Mouse (Mus musculus): ENCODE measurements at regions not wholly inside any gene's neighbourhood (a gene's known extent, or its start where the extent isn't known, plus 50 kb on each side); places are given as distances from the start of the nearest gene placed in this dataset.

GRCm38 (mm10) chr11:19633621-19634020 lies 290.6 kb upstream of the Spred2 start:
- no peak for TF ChIP-seq CTCF (IDR thresholded peaks at IDR 0.05; ENCODE audit: low read depth)
- H3K36me3 ChIP-seq (ENCODE audit: insufficient read depth), result no peaks in the 10 kb centered on the region
- no peaks in the 10 kb centered on the region for H3K9me3 ChIP-seq (ENCODE audit: low read depth, low read length)
- no peaks in the 10 kb centered on the region for H3K27me3 ChIP-seq (ENCODE audit: insufficient read depth, low read length)
- ATAC-seq (ENCODE audit: insufficient read depth) (no peak), DNase-seq (no peak)
- H3K4me2 ChIP-seq, result no peak overlapping the region
- H3K9ac ChIP-seq, result no peak overlapping the region
- no peaks in the 10 kb centered on the region for H3K4me1 ChIP-seq (ENCODE audit: insufficient read depth)
- H3K4me3 ChIP-seq (ENCODE audit: low read depth, low read length), result no peak overlapping the region
- no peak overlapping the region for H3K27ac ChIP-seq (ENCODE audit: low read depth)
- WGBS, result 85% methylated on average over 5 of the region's 5 CpGs

DNA sequence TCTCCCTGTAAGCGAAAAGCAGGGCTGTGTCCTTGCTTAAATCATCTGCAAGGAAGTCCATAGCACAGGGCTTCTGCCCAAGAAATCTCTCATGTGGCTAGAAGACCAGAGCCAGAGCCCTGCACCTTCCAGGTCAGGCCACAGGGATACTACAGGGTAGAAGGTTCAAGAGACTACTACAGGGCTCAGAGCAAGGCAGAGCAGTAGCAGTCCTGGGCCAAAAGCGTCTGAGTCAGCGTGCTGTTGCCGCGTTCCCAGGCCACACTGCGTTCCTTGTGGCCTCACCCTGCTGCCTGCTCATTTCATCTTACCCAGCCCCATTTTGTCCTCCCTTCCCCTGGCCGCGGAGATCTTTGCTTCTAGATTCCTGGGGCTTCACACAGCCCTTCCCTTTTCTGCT lies 283.0 kb upstream of the Spred2 start:
- no peak for ATAC-seq (ENCODE audit: insufficient read depth)
- Histone ChIP-seq H3K4me2 (no peak overlapping the region), H3K9ac (no peak overlapping the region), H3K36me3 (ENCODE audit: insufficient read depth) (no peaks in the 10 kb centered on the region), H3K27me3 (ENCODE audit: insufficient read depth, low read length) (no peaks in the 10 kb centered on the region), H3K4me3 (ENCODE audit: low read depth, low read length) (no peak overlapping the region), H3K9me3 (ENCODE audit: low read depth, low read length) (no peaks in the 10 kb centered on the region), H3K4me1 (ENCODE audit: insufficient read depth) (no peaks in the 10 kb centered on the region), H3K27ac (ENCODE audit: low read depth) (no peak overlapping the region)
- no peak for TF ChIP-seq CTCF (IDR thresholded peaks at IDR 0.05; ENCODE audit: low read depth)
- DNase-seq, result no peak
- 70% methylated on average over 8 of the region's 8 CpGs for WGBS

DNA sequence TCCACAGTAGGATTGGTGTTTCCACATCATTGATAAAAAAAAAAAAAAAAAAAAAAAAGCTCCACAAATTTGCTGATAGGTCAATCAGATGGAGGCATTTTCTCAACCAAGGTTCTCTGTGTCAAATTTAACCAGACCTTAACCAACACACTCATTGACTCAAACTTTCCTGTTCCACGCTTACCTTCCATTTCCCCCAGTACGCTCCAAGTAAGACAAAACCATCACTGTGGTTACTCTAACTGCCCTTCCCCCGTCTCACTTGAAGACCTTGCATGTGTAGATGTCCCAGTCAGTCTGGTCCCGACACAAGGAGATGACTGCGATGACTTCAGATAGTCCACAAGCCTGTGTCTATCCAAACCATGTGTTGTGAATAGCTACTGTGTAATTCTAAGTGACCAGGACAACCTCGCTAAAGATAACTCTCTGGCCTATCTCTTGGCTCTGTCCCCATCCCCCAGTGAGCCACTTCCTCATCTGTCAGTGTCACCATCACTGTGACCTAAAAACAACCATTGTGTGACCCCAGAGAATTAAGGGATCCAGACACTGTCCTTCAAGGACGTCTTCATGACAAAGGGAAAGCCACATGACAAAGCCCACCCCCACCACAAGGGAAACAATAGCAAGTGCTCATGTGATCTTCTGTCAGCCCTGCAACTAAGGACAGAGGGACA lies 279.9 kb upstream of the Spred2 start:
- no peak for TF ChIP-seq CTCF (IDR thresholded peaks at IDR 0.05; ENCODE audit: low read depth)
- DNase-seq, result no peak
- Histone ChIP-seq H3K4me3 (ENCODE audit: low read depth, low read length) (no peak overlapping the region), H3K36me3 (ENCODE audit: insufficient read depth) (no peaks in the 10 kb centered on the region), H3K4me2 (no peak overlapping the region), H3K27me3 (ENCODE audit: insufficient read depth, low read length) (no peaks in the 10 kb centered on the region), H3K9me3 (ENCODE audit: low read depth, low read length) (no peaks in the 10 kb centered on the region), H3K4me1 (ENCODE audit: insufficient read depth) (no peaks in the 10 kb centered on the region), H3K27ac (ENCODE audit: low read depth) (no peak overlapping the region), H3K9ac (no peak overlapping the region)
- WGBS, result 60% methylated on average over 7 of the region's 7 CpGs
- no peak for ATAC-seq (ENCODE audit: insufficient read depth)

GRCm38 (mm10) chr11:19645106-19645505 lies 279.1 kb upstream of the Spred2 start:
- peak; percentile 54; the same call in 1 of the 2 replicates for ATAC-seq (ENCODE audit: insufficient read depth)
- H3K4me1 ChIP-seq (ENCODE audit: insufficient read depth), result no peaks in the 10 kb centered on the region
- H3K9ac ChIP-seq, result no peak overlapping the region
- H3K27ac ChIP-seq (ENCODE audit: low read depth), result no peak overlapping the region
- H3K4me2 ChIP-seq, result no peak overlapping the region
- DNase-seq, result peak; percentile 38
- H3K4me3 ChIP-seq (ENCODE audit: low read depth, low read length), result no peak overlapping the region
- no peak for TF ChIP-seq CTCF (IDR thresholded peaks at IDR 0.05; ENCODE audit: low read depth)
- H3K9me3 ChIP-seq (ENCODE audit: low read depth, low read length), result no peaks in the 10 kb centered on the region
- H3K27me3 ChIP-seq (ENCODE audit: insufficient read depth, low read length), result no peaks in the 10 kb centered on the region
- WGBS, result 46% methylated on average over 5 of the region's 5 CpGs
- H3K36me3 ChIP-seq (ENCODE audit: insufficient read depth), result no peaks in the 10 kb centered on the region

- H3K9ac ChIP-seq, result no peak overlapping the region
Measured at GRCm38 (mm10) chr11:19651522-19651921, 272.7 kb upstream of the Spred2 start.

GRCm38 (mm10) chr11:19651929-19652328 lies 272.2 kb upstream of the Spred2 start:
- H3K27ac ChIP-seq (ENCODE audit: low read depth), result no peak overlapping the region
- WGBS, result 52% methylated on average over 7 of the region's 7 CpGs
- H3K27me3 ChIP-seq (ENCODE audit: insufficient read depth, low read length), result no peaks in the 10 kb centered on the region
- no peak overlapping the region for H3K9ac ChIP-seq
- no peaks in the 10 kb centered on the region for H3K36me3 ChIP-seq (ENCODE audit: insufficient read depth)
- H3K4me1 ChIP-seq (ENCODE audit: insufficient read depth), result no peaks in the 10 kb centered on the region
- H3K4me3 ChIP-seq (ENCODE audit: low read depth, low read length), result no peak overlapping the region
- no peak overlapping the region for H3K4me2 ChIP-seq
- H3K9me3 ChIP-seq (ENCODE audit: low read depth, low read length), result no peaks in the 10 kb centered on the region
- no peak for ATAC-seq (ENCODE audit: insufficient read depth)
- TF ChIP-seq CTCF (IDR thresholded peaks at IDR 0.05; ENCODE audit: low read depth), result no peak
- DNase-seq, result no peak

More at GRCm38 (mm10) chr11:19651522-19651921, 272.7 kb upstream of the Spred2 start:
- Histone ChIP-seq H3K4me3 (ENCODE audit: low read depth, low read length) (no peak overlapping the region), H3K4me1 (ENCODE audit: insufficient read depth) (no peaks in the 10 kb centered on the region), H3K9me3 (ENCODE audit: low read depth, low read length) (no peaks in the 10 kb centered on the region), H3K27ac (ENCODE audit: low read depth) (no peak overlapping the region), H3K4me2 (no peak overlapping the region), H3K36me3 (ENCODE audit: insufficient read depth) (no peaks in the 10 kb centered on the region), H3K27me3 (ENCODE audit: insufficient read depth, low read length) (no peaks in the 10 kb centered on the region)
- no peak for DNase-seq
- TF ChIP-seq CTCF (IDR thresholded peaks at IDR 0.05; ENCODE audit: low read depth), result no peak
- 54% methylated on average over 6 of the region's 6 CpGs for WGBS
- peak; percentile 31; the same call in 1 of the 2 replicates for ATAC-seq (ENCODE audit: insufficient read depth)

GRCm38 (mm10) chr11:19659511-19659910 lies 264.7 kb upstream of the Spred2 start:
- Histone ChIP-seq H3K27me3 (ENCODE audit: insufficient read depth, low read length) (no peaks in the 10 kb centered on the region), H3K36me3 (ENCODE audit: insufficient read depth) (no peaks in the 10 kb centered on the region), H3K9ac (no peak overlapping the region), H3K9me3 (ENCODE audit: low read depth, low read length) (no peaks in the 10 kb centered on the region), H3K4me3 (ENCODE audit: low read depth, low read length) (no peak overlapping the region), H3K4me1 (ENCODE audit: insufficient read depth) (no peaks in the 10 kb centered on the region), H3K27ac (ENCODE audit: low read depth) (no peak overlapping the region), H3K4me2 (no peak overlapping the region)
- DNase-seq (peak; percentile 41), ATAC-seq (ENCODE audit: insufficient read depth) (peak; percentile 65; the same call in 1 of the 2 replicates)
- no peak for TF ChIP-seq CTCF (IDR thresholded peaks at IDR 0.05; ENCODE audit: low read depth)
- 47% methylated on average over 4 of the region's 4 CpGs for WGBS
